Mouse (Mus musculus) megakaryocyte-erythroid progenitor cell, adult 5-6 weeks (primary cell): ENCODE measurements around the gene Ssbp2. TPM values are rescaled to one million over a fixed set of nuclear protein-coding genes. Genes with fewer than 3 reads are reported as not detected.

Experiments
- ATAC-seq: replicated peaks from 2 replicates; pipeline ENCODE4 v1.8.0; 2016; ENCODE audit warnings: mild to moderate bottlenecking, inconsistent platforms; ENCODE audit not compliant: severe bottlenecking, poor library complexity, low FRiP score, low TSS enrichment
- total RNA-seq, 2 experiments: library from RNA; stranded (forward) in 1 of 2; stranded (reverse) in 1 of 2; fragments of 200-1000, 215-1000 nt in 1 of 2; fragments of >200 nt in 1 of 2; fragmentation: Nextera tagmentation in 1 of 2; gene quantifications; 2 replicates each; pipeline ENCODE4 v1.2.3; 2014 to 2017

Ssbp2 gene
- total RNA-seq (2014; fragmentation: Nextera tagmentation) (92.6 and 94.0 TPM in 2 replicates), total RNA-seq (2017) (42.8 and 75.8 TPM in 2 replicates)

DNA sequence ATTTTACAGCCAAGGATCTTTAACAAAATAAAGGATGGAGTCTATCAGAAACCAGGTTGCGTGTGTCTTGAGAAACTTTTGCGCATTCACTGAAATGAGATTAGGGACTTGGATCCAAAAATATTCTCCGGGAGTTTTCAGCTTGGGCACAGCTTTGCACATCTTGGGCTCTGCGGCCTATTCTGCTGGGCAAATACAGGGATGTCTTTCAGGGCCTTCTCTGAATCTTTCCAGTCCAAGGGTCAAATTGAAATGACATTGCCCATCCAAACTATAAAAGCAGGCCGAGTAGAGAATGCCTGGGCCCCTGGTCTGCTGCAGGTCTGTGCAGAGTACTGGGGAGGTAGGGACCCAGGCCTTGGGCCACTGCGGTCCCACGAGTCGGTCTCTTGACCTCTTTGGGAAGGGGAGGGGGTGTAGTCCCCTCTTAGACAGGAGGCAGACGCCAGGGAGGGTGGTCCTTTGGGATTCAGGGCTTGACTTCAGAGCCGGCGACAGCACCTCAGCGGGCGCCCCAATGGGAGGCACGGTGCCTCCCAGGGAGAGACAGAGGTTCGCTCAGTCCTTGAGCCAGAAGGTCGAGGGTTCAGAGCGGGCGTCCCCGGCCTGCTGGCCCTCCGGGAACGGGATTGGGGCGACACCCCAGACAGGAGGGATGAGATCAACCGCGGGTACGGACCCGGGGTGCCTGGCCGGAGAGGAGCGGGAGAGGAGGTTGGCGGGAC, at the start of gene Ssbp2:
Ssbp2 (plus strand) TSS at position 388 of the 725 bp plus-strand sequence.
- peak; percentile 16 for ATAC-seq

DNA sequence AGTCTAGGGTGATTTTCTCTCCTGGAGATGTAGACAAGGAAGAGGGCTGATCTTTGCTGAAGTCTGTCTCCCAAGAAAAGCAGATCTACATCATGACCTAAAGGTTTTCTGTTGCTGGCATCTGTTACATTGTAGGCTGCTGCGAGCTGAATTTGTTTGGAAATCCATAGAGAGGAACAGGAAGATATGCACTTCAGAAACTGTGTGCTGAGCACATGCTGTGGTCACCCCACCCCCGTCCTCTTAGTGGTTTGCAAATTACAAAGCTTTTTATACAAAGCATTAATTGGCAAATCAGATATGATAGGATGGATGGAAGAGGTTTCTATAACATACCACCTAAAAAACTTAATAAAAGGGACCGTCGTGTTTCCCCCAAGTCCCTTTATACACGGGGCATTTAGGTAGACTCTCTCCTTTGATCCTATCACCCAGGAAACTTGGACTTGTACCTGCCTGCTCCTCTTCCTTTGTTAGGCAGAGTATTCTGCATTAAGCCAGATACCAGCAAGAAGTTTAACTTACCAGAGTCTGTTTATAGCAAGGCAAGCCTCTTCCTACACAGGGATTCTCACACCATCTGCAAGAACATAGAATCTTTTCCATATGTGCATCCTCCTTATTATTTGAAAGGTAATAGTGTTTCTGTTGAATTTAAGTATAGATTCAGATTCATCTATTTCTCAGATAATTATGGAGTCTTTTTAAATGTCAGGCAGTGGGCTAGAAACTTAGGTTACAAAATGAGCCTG, 46.2 kb upstream of the Ssbp2 start:
- no peak for ATAC-seq

DNA sequence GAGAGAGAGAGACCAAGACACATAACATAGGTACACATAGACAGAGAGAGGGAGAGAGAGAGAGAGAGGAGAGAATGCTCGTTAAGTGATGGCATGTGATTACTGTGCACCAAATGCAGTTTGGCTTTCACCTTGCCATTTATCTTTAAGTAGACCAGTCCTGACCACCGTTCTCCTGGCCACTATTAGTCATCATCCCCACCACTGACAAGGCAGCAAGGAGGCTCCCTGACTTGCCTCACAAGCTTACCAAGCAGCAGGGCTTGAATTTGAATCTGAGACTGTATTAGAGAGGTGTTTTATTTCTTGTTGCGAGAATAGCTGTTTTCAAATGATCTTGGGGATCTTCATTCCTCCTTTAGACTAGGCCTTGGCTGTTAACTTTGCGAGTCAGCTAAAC, 44.2 kb upstream of the Ssbp2 start:
- no peak for ATAC-seq

DNA sequence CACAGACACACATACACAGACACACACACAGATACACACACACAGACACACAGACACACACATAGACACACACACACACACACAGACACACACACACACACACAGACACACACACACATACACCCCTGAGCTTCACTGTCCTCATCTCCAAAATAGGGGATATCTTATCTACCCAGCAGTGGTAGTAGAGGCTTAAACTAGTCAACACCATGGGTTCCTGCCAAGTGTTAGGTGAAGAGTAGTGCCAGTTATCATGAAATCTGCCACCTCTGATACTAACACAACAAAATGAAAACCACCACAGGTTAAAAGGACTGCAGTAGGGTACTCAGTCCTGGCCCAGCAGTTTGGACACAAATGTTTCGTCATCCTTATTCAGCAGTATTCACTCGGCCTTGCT, 43.4 kb upstream of the Ssbp2 start:
- peak; percentile 70 for ATAC-seq

DNA sequence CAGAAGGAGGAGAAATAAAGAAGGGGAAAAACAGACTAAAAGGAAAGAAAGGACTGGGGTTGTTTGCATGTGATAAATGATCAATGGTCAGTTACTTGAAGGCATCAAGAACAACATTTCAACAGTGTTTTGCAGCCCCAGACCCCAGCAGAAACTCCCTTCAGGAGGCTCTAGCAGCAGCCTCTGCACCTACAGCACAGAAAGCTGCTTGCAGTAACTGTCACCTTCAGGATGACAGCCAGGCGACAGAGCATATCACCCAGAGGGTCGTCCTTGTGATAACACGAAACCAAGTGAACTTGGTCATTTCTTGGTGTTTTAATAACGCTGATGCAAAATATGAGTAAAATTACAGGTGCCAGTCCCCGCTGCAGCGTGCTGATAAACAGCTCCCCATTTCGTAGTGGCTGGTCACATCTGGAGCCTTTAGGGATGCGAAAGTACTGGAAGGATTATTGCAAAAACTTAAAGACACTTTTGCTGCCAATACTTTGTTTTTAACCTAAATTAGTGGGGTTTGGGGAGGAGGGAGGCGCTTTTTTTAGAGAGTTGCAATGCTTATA, 38.6 kb upstream of the Ssbp2 start:
- peak; percentile 90 for ATAC-seq

DNA sequence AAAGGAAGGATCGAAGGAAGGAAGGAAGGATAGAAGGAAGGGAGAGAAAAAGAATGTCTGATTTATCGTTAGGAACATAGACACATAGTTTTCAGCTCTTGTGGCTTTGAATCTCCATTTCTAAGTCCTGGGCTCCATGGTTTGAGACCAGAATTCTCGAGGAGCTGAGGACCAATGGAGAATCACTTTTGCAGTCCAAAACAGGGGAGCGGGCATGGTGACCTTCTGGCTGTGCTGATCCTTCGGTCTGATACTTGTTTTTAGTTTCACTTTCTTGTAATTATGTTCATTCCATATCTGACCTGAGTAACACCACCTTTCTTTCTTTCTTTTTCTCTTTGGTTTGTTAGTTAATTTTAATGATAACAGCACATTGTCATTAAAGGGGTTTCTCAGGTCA, 29.2 kb upstream of the Ssbp2 start:
- ATAC-seq: 0 out of 2 replicates have a peak, but pooled peaks have one; percentile 38

DNA sequence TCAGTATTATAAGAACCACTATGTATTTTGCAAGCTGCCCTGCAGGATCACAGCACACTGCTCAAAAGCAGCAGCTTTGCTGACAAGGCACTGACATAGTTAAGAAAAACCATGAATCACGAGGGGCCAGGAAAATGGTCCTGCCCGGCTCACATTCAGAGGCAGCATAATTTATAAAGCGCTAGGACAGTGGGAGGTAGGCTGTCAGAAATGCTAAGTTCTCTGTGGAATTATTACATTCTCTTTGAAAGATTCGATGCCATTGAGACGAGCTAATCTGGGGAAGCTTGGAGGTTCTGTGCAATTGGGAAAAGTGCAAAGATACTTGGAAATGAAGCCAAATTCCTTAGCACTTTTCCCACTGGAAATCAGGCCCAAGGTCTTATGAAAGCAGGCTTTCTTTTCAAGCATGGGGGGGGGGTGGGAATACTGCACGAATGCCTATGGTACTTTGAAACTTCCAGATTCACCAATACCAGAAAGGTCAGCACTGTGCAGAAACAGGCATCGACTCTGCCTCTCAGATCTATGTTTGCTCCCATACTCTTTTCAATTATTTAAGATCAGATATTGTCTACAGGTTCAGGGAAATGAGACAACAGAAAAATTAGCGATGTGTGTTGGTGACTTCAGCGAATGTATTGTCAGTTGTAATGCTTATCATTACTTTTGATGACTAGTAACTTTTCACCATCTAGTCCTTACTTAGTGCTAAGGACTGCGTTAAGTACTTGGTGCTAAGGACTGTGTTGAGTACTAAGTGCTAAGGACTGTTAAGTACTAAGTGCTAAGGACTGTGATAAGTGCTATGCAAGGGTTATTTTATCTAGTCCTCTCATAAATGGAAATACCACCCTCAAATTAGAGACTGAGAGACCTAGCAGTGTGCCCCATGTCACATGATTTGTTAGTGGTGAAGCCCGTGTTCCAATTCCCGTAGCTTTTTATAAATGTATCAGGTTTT, 28.4 kb upstream of the Ssbp2 start:
- ATAC-seq: peak; percentile 34; the same call in 1 of the 2 replicates

DNA sequence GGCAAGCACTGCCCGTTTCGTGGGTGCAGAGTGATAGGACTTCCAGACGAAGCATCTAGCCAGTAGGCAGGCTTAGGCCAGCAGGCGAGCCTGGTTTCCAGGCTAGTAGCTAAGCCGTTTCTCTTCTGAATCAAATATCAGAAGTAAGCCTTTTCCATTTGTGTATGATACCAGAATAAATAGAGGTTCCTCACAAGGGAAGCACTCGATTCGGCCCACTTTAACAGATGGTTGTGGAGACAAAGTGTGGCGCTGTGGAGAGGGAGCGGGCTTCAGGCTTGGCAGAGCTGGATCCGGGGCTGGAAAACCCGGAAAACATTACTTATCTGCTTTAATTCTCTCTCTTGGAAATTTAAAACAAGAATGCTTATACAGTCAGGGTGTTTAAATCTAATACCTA, 27.1 kb upstream of the Ssbp2 start:
- no peak for ATAC-seq

DNA sequence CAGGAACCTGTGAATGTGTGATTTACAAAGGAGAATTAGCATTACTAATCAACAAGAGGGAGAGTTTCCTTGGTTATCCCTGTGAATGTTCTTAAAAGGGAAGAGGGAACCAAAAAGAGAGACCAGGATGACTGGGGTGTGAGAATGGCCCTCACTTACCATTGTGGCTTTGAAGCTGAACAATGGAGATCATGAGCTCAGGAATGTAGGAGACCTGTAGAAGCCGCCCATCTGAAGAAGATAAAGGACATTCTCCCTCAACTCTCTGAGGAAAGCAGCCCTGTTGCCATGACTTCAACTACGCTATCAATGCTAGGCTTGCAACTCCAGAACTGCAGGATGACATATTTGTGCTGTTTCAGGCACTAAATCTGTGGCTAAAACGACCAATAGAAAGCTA, 22.2 kb upstream of the Ssbp2 start:
- no peak for ATAC-seq

DNA sequence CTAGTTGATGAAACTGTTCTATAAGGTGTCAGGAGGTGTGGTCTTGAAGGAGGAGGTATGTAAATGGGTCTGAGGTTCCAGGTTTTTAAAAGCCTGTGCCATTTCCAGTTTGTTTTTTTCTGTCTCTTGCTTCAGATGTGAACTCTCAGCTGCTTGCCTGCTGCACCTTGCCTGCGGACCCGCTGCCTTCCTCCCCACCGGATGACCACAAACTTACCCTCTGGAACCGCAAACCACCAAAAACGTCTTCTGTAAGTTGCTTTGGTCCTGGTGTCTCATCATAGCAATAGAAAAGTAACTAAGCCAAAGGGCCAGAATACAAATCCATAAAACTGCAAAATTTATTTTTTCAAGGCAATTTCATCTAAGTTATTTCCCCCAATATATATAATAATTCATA, 18.6 kb upstream of the Ssbp2 start:
- no peak for ATAC-seq

DNA sequence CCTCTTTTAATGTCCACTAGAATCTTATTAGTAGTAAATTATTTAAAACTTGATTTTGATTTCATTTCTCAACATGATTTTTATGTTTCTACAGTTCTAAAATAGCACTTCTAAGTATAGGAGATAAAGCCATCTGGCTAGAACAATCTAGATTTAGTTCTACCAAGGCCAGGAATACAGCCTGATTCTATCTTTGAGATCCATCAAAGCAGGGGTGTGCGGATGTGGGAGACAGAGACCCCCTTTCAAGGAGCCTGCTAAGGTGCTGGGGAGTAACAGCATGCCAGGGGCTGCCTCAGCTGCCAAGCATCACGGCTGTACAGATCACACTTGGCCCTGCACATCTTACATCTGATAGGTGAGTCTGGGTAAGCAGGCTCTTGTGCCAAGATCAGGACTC, 13.4 kb upstream of the Ssbp2 start:
- ATAC-seq: no peak

DNA sequence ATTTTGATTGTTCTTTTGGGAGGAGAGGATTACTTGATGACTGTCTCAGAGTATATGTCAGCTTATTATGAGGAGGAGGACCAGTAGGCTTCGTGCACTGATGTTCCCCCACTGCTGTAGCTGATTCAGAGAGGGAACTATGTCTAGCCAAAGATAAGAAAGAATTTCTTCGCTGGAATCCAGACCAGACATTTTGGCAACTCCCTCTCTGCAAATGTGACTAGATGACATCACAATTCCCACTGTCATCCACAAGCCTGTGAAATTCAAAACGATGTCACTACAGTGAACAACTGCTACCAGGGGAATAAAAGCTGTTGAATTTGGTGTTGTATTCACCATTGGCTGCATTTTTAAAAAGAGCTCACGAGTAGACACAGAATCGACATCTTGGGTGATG, 11.1 kb upstream of the Ssbp2 start:
- ATAC-seq: 0 out of 2 replicates have a peak, but pooled peaks have one; percentile 34

DNA sequence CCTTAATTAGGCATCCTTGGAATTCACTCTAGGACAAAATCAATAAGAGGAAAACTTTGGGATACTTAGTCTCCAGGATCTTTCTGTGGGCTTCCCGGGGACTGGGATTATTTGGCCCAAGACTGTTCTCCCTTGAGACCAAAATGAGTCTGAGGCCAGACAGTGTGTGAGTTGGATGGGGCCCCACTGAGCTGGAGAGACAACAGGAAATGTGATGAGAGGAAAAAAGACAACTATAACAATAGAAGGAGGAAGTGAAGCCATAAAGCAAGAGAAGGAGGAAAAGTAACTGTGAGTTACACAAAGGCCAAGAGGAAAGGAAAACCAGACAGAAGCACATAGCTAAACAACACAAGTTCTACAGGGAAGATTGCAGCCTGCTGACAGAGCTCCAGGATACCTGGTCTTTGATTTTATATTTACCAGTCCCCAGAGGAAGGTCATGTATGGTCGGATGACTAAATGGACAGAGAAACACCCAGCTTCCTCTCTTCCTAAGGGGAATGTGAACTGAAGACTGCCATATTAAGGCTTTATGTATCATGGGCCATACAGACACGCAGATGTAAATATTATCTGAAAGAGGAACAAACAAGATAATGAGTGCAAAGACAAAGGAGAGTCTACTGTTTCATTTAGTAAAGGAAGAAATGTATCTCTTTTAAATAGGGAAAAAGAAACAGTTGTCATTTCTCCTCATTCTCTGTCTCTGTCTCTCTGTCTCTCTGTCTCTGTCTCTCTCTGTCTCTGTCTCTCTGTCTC, 8.5 kb upstream of the Ssbp2 start:
- no peak for ATAC-seq

DNA sequence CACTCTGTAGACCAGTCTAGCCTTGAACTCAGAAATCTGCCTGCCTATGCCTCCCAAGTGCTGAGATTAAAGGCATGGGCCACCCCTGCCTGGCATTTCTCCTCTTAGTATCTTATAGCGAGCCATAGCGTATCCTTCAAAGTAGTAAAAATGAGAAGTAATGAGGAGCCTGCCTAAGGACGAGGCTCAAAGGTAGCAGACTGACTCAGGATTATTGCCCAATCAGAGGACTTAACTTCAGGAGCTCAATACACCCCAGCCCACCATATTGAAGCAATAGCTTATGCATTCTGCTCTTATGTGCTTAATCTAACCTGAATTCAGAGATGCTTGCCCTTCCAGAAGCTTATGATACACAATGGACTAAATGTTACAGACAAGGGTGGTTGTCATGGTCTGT, 7.8 kb upstream of the Ssbp2 start:
- ATAC-seq: no peak

DNA sequence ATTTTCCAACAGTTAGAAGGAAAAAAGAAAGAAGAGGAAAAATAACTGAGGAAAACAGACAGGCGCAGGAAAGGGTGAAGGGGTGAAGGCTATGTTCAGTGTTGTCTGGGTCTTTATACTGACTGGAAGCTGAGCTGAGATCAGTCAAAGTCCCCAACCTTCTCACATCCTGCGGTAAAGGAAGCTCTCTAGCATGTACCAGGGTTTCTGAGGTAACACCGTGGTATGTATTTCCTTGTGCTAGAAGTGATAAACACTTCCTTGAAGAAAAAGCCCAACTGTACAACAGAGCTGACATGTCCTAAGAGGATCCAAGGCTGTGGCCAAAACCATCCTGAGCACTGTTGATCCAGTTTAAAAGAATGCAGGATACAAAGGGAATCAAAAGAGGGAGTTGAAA, 6.8 kb upstream of the Ssbp2 start:
- no peak for ATAC-seq

DNA sequence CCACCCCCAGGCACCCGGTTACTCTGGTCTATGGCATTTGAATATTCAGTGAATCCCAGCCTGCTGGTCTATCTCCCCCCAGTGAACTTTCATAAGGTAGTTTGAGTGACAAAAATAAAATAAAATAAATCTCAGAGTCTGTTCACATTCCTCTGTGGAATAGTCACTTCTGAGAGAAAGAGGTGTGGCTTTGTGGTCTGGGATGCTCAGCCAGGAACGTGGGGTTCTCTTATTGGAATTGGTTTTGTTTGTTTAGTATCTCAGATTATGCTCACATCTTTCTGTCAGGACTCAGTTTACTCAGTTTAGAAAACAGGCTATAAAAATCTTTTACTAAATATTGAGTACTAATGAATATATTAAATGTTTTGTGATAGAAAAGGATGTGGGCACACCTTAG, 4.0 kb upstream of the Ssbp2 start:
- ATAC-seq: no peak

DNA sequence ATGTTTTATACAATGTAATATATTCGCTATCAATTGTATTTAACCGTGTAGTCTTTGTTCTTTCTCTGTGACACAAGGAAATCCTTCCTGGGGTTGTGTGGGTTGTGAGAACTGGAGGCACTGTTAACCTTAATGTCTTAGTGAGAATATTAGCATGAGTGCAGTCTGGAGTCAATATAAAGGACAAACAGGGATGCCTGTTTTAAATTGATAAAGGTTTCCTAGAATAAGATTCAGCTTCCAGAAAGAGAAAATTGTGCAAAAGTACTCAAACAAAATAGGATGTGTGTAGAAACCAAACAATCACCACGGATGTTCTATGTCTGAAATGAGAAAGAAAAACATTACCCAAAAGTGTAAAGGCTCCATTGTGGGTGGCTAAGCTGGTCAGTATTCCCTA, 3.3 kb upstream of the Ssbp2 start:
- no peak for ATAC-seq

DNA sequence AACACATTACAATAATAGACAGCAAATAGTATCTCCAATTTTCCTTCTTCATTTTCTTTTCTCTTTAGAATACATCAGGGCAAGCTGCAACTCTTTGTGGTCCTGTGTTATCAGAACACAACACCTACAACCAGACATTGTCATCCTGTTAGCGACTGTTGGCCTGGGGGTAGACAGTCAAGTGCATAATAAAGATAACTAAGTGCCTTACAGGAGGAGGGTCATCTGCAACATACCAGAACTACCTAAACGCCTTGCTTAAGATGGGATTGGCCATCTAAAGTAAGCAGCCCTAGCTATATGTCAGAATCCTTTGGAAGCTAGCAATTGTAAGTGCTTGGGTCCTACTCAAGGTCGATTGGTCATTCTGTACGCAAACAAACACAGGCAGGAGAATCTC, 2.1 kb upstream of the Ssbp2 start:
- peak; percentile 82 for ATAC-seq

DNA sequence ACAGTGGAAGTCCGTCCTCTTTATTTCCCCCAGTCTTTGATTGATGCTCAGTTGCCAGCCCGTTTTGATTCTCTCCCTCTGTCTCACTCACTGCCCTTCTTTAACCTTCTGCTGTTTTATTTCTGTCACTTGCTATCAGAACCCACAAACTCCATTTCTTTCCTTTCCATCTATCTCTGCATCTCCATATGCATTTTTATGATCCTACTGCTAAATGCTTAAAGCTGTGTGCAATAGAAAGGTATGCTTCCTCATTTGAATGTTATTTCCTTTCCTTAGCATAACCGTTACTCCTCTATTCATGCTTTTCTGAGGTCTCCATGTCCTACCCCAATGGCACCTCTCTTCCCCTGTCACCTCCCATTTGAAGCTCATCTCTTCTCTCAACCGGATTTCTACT, 594 bp upstream of the Ssbp2 start:
- no peak for ATAC-seq
